Mouse (Mus musculus) heart, adult 2 months (tissue): Measurements from ENCODE around the gene Lsp1.

ENCODE experiments used
- CTCF ChIP-seq: fragments of 200-600 bp; IDR thresholded peaks from 2 replicates; pipeline ENCODE4 v1.8.1; 2022; ENCODE audit warnings: antibody characterized with exemption, mild to moderate bottlenecking, moderate library complexity
- EP300 ChIP-seq: fragments of 200-500 bp; IDR thresholded peaks from 2 replicates; pipeline ENCODE4 v1.6.1; 2011; ENCODE audit warnings: low read depth, low read length, control low read depth; ENCODE audit not compliant: insufficient read depth
- POLR2A ChIP-seq: fragments of 200-500 bp; IDR thresholded peaks from 2 replicates; pipeline ENCODE4 v1.6.1; 2011; ENCODE audit warnings: mild to moderate bottlenecking, low read depth, low read length, control low read depth; ENCODE audit not compliant: insufficient read depth

DNA sequence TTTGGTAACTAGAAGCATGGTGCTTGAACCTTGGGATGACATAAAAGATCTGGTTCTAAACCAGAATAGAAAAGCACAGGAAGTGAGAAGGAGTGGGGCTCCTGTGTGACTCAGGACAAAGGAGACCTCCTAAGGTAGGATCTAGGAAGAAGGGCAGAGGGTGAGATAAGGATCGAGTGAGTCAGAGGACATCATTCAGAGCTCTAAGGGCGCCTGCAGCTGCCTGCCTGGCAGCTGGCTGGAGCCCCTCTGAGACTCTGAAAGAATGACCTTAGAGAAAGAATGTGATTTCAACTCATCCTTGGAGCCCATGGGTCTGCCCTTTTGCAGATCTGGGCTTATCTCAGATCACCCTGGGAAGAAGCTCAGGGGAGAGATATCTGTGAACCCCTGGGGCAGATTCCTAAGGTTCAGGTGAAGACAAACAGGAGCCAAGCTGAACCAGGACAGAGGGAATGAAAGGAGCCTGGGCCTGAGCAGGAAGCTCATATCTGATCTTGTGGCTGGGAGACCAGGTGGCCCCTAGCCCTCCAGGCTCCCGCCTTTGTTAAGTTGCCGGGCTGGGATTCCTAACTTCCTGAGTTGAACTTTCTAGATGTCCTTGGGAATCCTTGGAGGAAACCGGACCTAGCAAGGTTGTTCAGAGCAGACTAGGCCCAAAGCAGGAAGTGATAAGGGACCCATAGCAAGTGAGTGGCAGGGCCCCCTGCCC lies 38.6 kb downstream of the Lsp1 start:
- TF ChIP-seq POLR2A (no peak), CTCF (no peak), EP300 (no peak)
